Mouse (Mus musculus) cerebellum, adult 9-10 months (tissue): ENCODE data around the gene Zdhhc18.
A peak's percentile ranks its signal among the peaks of the same experiment; 100 is the strongest.

Experiments used
- DNase-seq: peaks from one replicate; pipeline ENCODE4 v3.0.0; 2022

Zdhhc18 gene

DNA sequence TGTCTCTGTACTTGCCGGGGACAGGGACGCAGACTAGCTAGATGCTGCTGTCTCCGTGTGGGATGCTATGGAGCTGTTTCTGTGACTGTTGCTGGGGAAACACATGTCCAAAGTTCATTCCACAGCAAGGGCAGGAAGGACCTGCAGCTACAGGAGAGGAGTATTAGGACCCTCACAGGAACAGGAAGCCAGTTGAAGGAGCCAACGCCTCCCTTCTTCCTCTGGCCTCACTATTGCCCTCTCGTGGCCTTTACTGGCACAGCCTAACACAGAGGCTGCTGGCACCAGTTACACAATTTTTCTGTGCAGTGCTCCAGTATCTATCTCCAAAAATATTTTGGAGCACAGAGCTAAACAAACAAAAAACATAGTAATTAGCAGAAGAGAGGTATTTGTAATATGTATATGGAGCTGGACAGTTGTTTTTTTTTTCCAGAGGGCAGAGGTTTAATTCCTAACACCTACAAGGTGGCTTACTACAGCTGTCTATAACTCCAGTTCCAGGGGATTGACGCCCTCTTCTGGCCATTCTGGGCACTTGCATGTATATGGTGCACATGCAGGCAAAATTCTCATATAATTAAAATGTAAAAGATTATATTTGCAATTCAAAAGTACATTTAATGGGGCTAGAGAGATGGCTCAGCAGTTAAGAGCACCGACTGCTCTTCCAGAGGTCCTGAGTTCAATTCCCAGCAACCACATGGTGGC, at the start of gene Zdhhc18:
Zdhhc18 (minus strand) TSS at position 166 of the 711 bp plus-strand sequence.
- DNase-seq = peak; percentile 76

DNA sequence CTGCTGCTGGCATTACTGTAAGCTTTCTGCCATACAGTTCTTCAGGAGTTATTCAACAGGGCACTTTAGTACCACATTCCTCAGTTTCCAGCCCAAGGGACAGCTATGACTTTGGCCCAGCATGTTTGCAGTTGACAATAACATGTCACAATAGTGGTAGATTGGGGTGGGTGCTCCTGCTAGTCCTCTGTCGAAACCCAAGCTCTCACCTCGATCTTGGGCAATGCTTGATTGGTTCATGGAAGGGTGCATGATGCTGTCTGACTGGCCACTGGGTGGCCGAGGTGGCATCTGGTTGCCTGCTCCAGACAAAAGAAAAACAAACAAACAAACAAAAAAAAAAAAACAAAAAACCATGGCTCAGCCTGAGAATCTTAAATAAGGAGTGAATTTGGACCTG, 45.4 kb upstream of the Zdhhc18 start:
- no peak for DNase-seq

DNA sequence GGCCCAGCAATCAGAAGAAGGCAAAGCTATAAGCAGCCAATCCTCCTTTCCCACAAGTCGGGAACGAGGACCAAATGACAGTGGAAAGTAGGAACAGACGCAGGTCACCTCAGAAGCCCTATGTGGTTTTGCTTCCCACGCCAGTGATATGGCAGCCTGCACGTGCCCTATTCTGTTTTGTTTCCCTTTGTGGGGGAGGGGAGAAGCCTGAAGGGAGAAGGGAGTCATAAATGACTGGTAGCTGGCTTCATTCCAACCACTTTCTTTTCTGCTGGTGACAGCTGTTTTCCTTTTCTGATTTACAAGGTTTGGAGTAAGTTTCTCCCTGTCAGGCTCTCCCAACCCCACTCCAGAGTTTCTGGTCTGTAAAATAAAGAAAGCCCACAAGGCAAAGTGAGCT, 40.3 kb upstream of the Zdhhc18 start:
- DNase-seq = no peak

DNA sequence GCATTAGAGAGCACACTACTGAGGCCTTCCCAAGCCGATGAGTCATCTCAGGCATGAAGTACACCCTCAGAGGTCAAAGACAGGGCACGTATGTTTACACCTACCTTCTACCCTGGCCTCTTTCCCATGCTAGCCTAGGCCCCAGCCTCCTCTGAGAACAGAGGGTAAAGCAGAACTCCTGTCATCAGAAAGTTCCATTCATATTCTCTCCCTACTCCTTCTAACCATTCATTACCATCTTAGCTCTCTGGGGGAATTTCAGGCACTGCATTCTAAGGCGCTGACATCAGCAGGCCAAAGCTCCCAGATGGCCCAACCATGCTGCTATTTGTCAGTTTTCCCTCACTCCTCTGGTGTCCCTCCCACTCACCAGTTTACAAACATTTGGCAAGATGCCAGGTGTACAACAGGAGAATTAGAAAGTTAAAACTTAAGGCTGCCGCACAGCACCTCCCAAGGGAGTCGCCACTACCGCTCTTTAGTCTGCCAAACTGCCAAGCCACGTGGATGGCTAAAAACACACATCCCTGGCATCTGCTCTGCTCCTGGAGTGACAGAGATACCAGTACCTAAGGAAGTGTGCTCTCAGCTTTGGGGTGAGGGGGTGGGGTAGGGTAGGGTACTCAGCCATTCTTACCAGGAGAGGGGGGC, 38.6 kb upstream of the Zdhhc18 start:
- no peak for DNase-seq

DNA sequence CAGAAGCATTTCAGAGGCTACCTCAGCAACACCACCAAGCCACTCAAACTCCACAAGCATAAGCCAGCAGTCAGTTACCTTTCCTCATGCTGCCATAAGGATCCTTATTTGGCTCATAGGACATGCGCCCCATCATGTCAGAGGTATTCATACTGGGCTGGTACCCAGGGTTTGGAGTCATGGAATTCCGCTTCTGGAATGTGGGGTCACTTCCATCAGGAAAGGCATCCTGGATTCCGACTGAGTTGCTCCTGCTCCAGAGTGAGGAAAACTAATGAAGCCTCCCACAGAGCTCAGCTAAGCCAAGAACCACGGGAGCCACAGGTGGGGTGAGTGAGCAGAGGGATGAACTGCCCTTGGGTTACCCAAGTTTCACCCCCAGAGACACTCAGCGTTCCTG, 37.2 kb upstream of the Zdhhc18 start:
- no peak for DNase-seq

DNA sequence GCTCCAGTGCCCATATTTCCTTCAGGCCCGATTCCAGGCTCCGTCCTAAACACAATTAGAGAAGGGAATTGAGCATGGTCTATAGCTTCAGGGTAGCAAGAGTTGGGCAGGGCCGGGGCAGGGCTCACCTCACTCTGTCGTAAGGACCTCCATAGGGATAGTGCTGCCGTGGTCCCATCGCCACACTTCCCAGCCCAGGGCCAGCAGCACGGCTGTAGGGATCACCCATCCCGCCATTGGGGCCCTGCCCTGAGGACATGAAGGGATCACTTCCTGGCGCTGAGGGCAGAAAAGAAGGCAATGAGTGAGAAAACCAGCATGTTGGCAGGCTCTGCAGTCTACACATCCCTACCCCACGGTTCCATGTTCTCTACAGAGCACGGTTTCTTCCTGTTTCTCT, 36.6 kb upstream of the Zdhhc18 start:
- DNase-seq = no peak

DNA sequence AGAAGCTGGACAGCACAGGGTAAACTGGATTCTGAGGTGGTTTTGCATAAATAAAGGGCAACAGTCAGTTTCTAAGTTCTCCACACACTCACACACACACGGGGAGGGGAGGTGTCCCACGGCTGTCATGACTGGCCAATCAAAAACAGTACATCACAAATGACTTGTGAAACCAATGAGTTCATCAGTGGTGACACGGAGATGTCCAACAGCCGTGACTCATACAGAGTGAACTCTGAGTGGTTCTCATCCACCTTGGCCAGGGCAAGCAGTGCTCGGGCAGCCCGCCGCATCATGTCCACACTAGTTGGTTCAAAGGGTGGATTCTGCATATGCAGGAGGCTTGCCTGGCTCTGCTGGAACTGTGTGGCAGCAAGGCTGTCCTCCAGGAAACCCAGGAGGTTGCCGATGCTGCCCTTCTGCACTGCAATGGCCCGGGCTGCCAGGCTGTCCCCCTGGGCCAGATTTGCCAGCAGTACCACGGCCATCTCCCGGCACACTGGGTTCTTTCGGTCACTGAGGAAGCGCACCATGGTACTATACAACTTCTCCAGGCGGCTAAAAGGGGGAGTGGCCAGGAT, 30.3 kb upstream of the Zdhhc18 start:
- peak; percentile 46 for DNase-seq

DNA sequence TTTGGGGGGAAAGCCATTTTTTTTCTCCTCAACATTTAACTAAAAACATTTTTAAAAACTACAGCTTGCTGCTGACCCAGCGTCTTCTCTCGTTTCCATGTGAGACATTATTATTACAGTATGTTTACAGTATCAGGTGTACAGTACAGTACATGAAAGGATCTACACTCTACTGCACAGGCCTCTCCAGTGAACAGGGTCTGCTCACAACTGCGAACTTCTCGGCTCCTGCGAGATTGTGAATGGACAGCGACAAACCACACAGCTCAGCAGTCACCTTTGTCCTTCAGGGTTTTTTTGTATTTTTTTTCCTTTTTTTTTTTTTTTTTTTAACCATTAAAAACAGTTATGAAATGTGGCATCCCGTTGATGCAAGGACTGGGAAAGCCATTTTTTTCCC, 29.7 kb upstream of the Zdhhc18 start:
- no peak for DNase-seq

DNA sequence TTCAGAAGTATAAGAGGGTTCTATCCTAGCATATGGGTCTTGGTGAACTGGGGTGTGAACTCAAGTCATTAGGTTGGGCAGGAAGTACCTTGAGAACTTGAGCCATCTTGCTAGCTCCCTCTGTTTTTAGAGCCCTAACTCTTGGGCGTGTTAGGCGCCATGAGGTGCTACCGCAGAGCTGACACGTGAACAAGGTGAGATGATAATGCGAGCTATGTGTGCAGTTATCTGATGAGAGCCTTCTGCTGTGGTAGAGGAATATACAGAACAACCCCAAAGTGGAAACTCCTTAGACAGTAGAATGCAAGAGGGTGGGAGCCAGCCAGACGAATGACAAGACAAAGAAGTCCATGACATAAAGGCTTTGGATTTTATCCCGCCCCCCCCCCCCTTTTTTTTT, 27.3 kb upstream of the Zdhhc18 start:
- no peak for DNase-seq

DNA sequence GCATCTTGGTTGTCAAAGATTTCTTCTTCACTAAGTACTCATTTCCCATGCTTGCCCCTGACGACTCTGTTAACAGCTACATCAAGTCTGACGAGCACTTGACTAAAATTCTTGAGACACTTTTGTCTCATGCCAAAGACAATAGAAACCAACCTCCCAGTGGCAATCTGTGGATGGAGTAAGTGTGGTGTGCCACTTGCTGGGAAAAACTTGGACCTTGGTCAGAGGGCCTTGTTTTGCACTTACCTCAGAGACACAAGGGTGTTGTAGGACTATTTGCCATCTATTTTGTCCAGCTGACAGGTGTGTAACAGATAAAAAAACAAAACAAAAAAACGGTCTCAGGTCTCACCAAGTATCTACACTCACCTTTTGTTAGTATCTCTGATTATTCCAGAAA, 26.2 kb upstream of the Zdhhc18 start:
- DNase-seq = no peak

DNA sequence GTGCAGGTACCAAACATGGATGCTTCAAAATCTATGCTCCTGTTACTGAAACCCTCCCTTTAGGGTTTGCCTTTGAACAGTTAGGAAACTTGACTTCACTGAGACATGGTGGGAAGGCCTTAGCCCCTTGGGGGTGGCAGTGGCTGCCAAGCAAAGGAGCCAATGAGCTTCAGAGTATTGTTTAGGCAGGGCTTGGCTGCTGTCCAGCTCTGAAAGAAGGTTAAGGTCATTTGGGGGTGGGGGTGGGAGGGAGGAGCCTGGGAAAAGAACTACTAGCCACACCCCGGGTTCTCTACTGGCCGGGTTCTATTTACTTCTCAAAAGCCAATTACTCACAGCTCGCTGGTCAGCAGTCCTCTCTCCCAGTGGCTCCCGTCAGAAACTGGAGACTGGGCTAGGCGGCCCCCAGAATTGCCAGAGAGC, 25.7 kb upstream of the Zdhhc18 start:
- peak; percentile 54 for DNase-seq

DNA sequence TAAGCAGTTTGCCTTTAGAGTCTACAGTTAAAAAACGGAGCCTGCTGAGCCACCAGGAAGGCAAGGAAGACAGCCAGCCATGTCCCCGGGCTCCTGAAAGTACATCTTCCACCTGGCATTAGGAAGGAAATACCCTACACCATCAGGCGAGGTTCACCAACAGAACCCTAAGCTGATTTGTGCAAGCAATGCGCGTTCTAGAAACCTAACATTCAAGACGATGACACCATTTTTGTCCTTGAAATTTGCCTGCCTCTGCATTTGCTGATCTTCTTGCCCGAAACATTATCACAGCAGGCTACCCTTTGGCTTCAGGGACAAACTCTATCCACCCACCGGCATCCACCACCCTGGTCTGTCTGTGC, 24.4 kb upstream of the Zdhhc18 start:
- peak; percentile 54 for DNase-seq

DNA sequence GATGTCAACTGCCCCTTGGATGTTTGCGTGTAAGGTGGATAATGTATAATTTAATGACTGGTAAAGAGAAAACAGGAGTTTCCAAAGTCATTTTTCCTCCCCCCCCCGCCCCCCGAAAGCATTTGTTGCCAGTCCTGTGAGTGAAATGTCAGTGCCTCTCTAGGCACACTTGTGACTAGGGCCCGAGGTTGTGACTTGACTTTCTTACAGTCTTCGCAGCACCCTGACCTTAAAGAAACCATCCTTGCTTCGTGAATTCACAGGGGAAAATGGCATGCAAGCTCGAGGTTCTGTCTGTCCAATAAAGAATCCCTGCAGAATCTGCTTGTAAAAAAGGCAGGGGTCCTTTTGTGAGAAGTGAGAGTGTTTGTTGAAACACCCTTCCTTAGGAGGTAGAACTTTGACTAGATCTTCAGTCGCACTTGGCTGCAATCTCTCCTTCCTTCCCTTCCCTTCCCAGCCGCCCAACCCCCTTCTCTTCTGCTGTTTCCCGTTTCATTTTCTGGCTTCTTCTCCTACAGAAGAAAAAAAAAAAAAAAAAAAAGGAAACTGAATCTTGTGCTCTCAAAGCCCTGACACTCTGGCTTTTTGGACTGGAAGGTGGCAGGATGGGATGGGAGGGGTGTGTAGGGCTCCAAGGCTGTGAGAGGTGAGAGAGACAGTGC, 23.8 kb upstream of the Zdhhc18 start:
- DNase-seq = no peak

DNA sequence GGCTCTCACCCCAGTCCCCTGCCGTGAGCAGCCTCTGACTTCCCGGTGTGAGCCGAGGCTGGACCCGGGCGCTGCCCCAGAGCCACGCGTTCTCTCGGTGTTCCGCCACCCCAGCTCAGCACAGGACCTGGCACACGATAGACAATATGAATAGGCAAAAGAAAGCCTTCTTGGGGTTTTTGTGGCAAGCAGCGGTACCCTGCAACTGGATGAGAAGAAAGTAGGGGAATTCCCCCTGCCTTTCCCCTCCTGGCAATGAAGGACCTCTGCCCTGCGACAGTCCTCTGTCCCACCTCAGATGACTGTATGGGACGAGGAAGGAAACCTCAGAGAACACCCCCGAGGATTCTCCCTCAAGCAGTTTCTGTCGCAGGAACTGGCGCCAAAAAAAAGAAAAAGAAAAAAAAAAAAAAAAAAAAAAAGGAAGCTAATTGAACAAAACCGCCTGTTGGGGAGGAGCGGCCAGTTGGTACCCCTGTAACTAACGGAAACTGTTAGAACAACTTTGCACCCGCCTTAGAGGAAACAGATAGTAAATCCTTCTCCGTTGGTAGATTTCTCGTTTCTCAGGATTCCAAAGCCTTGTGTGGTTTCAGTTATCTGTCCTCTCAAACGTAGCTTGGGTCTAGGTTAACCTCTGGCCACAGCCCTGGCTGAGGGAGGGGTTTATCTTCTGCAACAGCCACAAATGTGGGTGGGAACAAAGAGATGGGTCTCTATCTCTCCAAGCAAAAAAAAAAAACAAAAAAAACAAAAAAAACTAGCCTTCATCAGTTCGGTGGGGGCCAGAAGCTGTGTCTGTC, 23.1 kb upstream of the Zdhhc18 start:
- DNase-seq = peak; percentile 52

DNA sequence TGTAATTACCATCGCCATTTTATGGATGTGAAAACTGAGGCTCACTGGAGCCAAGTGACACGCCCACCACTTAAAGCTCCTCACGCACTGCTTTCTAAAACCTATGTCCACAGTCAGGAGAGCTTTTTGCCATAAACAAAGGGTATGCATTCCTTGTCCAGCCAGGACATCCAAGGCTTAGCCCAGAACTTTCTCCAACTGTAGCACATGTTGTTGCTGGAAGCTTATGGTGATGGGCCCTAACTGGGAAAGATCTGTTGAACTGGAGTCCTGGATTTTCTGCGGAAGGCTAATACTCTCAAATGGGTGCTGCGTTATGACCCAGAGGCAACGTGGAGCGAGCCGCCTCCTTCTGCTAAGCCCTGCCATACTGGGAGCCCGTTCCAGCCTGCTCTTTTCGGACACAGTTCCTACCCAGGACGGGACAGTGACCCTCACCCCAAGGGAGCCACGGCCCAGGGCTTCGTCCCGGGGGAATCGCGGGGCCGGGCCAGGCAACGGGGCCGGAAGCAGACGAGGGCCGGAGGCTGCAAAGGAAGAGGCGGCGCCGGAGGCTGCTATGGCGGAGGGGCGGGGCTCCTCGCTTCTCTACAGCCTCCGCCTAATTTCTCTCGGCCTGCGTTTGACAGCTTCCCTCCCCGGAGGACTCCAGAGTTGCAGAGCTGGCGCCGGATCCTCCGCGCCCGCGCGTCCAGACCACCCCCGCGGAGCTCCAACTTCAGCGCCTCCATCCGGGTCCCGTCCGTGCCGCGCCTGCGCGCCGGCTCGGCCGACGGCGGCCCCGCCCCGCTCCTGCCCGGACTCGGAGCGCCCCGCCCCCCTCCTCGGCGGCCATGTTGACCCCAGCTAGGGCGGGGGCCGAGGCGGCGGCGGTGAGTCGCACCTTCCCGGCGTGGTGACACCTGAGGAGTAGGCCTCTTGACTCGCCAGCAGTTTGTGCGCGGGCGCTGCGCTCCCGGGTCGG, 22.2 kb upstream of the Zdhhc18 start, which contains the start of gene Pigv:
Pigv (minus strand) TSS at position 767 of the 964 bp plus-strand sequence.
- DNase-seq = peak; percentile 92

DNA sequence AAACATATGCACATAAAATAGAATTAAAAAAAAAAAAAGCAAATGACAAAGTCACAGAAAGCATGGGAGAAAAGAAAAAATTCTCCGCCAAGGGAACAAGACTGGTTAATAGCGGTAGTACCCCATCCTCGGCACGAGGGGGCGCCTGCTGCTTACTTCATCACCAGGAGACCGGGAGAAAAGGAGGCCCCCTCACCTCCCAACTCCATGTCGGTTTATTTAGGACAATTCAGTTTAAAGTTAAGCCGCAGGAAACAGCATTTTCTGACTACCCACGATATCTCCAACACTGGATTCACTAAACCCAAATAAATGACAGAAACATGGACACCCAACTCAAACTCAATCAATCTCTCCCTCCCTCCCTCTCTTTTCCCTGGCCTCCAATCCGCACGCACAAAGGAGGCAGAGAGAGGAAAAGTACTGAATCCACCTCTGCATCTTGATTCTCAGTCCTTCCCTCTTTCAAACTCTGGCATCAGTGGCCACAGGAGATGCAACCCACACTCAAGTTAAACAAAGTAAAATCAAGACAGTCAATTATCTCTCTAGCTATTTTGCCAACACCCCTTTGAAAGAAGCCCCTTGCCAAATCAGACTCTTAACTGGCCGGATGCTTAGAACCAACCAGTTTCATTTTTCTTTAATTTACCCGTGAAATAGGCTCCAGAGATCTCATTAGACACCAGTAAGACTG, 21.4 kb upstream of the Zdhhc18 start:
- peak; percentile 93 for DNase-seq

DNA sequence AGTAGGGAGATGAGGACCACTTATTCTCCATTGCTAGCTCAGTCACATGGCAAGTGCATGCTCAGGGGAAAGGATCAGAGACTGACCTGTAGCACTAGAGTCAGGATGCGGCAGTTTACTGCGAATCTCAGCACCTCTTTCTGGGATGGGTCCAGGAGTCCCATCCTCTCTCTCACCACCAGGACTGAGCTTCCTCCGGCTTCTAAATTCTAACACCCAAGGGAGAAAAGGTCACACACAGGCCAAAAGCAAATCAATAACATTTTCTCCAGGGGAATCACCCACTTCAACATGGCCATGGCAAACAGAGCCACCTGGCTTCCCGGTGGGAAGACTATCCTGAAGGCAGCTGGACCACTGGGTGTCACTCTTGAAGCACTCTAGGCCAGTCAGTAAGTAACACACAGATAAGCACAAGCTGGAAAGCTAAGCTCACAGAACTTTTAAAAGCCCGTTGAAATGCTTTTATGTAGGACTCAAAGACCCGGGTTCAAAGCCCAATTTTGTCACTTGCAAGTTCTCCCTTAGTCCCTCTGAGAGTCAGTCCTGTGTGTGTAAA, 19.8 kb upstream of the Zdhhc18 start:
- no peak for DNase-seq

DNA sequence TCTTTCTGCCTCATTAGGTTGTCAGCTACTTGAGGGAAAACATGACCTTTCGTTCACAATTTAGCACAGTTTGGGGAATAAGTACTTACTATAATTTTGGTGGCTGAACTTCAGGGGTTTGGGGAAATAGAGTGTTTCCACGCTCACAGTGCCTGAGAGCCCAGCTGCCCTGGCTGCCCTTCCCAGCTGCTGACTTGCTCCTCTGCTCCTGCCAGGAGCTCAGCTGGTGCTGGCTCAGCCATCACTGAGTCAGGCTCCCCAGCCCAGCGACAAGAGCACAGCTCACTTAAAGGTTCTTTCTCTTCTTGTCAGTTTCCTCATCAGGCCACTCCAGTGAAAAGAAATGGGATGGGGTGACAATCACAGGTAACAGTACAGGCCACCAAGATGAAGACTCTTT, 18.6 kb upstream of the Zdhhc18 start:
- DNase-seq = no peak

DNA sequence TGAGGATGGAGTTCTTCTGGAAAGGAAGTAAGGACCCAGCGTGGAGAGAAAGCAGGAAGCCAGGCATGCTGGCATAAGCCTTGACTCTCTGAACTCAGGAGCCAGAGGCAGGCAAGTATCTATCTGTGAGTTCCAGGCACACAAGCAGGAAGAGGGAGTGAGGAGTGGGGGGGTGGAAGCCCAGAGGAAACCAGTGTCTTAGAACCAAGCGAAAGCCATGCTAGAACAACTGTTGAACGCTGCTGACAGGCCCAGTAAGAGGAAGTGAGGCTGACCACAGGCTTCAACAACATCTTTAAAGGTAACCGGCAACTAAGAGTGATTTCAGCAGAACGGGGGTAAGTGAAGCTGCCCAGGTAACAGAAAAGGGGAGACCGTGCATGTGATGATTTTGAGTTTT, 16.2 kb upstream of the Zdhhc18 start:
- no peak for DNase-seq

DNA sequence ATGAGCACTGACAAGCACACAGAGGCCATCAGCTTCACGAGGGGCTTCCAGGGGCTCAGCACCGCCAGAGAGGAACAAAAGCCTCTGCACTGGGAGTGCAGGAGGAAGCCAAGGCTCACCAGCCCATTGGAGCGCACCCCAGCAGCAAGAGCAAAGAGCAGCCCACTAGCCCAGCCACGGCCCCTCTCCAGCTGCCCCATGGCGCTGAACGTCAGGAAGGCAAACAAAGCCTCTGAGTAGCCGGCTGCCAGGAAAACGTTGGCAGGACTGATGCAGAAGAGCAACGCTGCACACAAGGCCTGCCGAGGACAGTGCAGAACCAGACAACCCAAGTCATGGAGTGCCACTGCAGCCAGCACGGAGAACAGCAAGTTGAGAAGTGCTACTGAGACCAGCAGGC, 15.2 kb upstream of the Zdhhc18 start:
- DNase-seq = peak; percentile 14

DNA sequence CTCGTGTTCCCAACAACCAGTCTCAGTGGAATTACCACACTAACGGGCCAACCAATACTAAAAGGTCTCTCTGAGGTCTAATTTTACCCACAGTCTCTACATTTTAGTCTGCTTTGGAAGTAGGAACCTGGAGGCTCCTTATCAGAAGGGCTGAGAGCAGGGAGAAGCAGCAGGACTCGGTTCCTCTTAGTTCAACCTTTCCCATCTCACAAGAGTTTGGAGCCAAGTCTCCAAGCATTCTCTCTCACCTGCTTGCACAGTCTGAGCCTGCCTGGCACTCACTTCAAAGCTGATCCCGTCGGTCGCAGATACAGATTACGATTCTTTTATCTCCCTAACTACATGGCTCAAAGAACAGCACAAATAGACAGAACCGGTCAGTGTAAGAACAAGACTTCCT, 13.0 kb upstream of the Zdhhc18 start:
- no peak for DNase-seq
